Mouse (Mus musculus): ENCODE results near the gene Hoxb2.

The Hoxb2 gene

DNA sequence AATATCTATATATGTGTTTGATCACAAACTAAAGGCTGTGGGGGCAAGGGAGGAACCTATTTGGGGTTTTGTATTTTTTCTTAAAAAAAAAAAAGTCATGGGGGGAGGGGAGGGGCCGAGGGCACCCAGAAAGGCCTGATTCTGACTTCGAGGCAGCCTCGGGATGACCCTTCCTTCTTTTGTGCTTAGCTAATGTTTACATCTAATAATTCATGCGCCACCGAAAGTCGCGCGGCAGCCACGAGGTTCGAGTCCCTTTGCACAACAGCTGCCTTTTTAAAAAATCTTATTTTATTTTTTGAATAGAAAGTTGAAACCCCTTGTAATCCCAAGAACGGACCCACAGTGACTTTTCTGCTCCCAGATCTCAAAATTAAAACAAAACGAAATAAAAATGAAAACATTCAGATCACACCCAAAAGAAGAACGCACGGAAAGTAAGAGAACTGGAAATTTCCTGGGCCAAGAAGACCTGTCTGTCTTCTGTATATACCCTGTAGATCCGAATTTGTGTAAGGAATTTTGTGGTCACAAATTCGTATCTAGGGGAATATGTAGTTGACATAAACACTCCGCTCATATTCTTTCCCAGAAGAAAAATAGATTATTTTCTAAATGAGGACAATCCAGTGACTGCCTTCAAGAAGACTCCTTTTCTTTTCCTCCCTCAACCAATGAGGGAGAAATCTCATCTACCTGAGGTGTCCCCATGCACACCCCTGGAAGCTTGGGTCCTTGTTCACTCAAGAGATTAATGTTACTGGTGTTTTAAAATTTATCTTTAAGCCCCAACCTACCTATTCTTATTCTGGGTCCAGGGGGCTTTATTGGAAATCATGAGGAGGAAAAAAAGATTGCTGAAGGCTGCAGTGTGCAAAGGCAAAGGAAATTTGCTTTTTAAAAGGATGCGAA is 33.4 kb upstream of the Hoxb2 start:
- no peak for DNase-seq (ENCODE audit: extremely low read depth, low read depth)

DNA sequence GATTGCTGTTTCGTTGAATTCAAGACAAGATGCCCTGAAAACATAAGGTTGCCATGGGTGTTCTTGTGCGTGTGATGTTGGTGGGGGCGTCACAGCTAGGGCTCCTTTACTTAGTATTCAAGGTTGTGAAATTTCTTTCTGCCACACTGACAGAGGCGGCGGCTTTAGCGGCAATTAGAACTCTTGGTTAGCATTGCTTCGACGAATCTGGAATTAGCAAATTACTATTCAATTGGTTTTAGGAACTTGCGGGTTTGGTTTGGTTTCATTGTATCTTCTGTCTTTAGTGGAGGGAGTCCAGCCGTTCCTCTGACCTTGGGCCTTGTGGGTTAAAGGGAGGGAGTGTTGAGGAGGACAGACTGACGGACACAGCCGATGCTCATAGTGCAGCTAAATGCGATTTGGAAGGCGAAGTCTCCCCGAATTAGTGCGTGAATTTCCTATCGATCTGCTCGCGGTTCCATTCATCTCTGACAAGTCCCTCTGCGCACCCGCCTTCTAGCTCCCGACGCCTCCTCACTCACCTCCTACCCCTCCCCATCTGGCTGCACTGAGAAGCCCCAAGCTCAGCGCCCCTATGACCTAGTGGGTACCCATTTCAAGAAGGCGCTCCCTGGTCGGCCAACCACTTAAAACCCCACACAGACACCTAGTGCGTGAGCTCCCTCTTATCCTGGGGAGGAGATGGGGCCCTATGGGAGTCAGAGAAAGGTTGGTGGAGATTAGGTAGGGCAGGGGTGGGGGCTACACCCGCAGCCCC is 32.5 kb upstream of the Hoxb2 start, which contains the start of gene Hoxb4:
Gene Hoxb4 (plus strand): TSS at position 660 of the 760 bp plus-strand sequence.
- no peak for DNase-seq (ENCODE audit: extremely low read depth, low read depth)

- DNase-seq (ENCODE audit: extremely low read depth, low read depth): no peak
Observed at GRCm38 (mm10) chr11:96318368-96319070, 31.8 kb upstream of the Hoxb2 start.

GRCm38 (mm10) chr11:96319071-96319902 is 31.0 kb upstream of the Hoxb2 start:
- DNase-seq (ENCODE audit: extremely low read depth, low read depth): no peak

GRCm38 (mm10) chr11:96319910-96320309 is 30.4 kb upstream of the Hoxb2 start:
- no peak for DNase-seq (ENCODE audit: extremely low read depth, low read depth)

- DNase-seq (ENCODE audit: extremely low read depth, low read depth): no peak
Observed at GRCm38 (mm10) chr11:96320688-96321087, 29.6 kb upstream of the Hoxb2 start.

- DNase-seq (ENCODE audit: extremely low read depth, low read depth): no peak
Observed at GRCm38 (mm10) chr11:96321846-96322245, 28.5 kb upstream of the Hoxb2 start.

DNA sequence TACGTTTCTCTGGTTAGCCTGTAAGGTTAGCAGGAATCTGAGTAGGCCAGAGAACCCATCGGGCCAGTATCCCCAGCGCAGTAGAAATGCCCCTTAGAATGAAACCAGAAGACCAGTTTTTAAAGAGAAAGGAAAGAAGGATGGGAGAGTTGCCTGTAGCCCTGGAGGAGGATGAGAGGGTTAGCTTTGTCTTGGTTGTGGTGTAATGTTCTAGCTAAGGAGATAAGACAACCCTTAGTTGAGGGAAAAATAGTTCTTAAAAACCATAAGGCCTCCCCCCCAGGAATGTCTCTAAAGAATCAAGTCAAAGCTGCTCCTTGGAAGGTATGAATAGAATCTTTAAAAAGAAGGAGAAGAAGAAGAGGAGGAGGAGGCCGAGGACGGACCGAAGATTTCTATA is 27.6 kb upstream of the Hoxb2 start:
- no peak for DNase-seq (ENCODE audit: extremely low read depth, low read depth)

DNA sequence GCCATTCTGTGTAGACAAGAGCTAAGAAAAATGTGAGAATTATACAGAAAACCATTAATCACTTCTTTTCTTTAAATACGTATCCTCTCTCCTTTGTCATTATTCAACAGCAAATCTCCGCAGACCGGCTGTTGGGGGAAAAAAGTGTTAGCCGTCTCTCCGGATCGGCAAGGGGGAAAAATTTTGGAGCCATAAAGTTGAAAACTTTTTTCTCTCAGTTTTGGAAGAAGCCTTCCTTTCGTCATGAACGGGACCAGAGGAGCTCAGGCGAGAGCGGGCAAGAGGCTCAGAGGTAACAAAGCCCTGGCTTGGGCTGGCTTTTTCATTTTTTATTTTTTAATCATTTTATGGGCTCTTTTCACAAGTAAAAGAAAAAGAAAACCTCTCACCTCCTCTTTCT is 27.2 kb upstream of the Hoxb2 start, which contains the start of gene Hoxb3:
Gene Hoxb3 (plus strand): TSS at position 173 of the 400 bp plus-strand sequence.
- DNase-seq (ENCODE audit: extremely low read depth, low read depth): no peak

DNA sequence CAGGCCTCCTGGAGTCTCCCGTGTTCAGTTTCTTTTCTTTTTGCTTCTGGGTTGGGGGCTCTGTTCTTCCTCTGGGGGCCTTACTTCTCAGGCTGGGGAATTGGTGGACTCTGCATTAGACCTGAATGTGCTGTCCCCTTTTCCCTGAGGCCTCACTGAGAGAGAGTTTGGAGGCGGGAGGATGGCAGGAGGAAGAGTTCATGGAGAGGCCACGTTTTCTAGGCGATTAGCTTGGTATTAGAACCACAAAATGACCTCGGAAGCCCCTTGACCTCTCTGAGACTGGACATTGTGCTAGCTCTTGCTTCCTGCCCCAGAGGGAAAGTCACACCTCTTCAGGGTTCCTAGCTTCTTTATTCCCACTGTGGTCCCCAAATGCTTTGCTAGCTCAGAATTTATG is 26.2 kb upstream of the Hoxb2 start:
- no peak for DNase-seq (ENCODE audit: extremely low read depth, low read depth)

- no peak for DNase-seq (ENCODE audit: extremely low read depth, low read depth)
Observed at GRCm38 (mm10) chr11:96324965-96325364, 25.4 kb upstream of the Hoxb2 start.

DNA sequence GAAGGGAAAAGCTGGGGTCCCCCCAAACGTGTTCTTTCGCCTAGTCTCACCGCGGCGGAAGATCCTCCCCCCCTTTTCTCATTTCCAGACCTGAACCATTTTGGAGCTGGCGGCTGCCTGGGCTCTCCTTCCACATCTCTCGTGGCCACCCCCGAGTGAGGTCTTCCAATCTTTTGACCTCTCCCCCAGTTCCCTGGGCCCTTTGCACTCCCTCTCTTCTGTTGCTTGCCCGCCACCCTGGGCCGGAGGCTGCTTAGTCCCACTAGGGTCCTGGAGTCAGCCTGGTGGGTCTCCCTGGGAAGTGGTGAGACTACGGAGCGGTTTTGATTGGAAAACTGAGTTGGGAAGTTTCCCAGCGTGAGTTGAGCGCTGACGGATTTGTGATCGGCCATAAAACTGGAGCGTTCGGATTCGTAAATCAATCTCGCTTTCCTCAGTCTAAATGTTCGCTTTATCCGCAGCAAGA is 24.5 kb upstream of the Hoxb2 start:
- DNase-seq (ENCODE audit: extremely low read depth, low read depth): no peak

GRCm38 (mm10) chr11:96326705-96327104 is 23.6 kb upstream of the Hoxb2 start:
- DNase-seq (ENCODE audit: extremely low read depth, low read depth): no peak

DNA sequence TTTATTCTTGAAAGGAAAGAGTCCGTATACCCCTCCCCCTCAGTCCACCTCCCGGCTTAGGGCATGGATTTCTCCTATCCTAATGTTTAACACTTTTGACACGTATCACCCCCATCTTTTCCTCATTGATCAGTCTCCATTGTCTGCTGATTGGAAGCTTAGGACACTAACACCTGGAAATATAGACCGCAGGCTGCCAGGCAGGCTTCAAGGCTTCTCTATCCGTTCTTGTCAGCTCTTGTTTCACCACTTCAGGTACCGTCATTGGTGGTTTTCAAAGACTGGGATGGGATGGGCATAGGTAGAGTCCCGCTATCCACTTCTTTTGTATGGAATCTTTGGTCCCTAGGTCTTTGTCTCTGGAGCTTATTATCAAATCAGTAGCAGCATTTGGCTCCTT is 23.2 kb upstream of the Hoxb2 start:
- no peak for DNase-seq (ENCODE audit: extremely low read depth, low read depth)

GRCm38 (mm10) chr11:96327750-96328149 is 22.6 kb upstream of the Hoxb2 start:
- DNase-seq (ENCODE audit: extremely low read depth, low read depth): no peak

DNA sequence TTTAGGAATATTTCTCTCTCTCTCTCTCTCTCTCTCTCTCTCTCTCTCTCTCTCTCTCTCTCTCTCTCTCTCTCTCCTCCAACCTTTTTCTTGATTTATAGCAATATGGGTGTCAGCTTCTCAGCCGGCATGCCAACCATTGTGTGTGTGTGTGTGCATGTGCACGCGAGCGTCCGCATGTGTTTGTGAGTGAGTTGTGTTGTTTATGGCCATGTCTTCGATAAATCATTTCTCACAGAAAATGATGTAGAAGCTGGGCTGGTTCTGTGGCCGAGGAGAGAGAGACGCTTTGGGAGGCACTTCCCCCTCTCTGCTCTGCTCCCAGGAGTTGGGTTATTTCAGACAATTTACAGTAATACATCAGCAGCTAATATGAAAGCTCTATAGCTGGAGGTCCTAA is 21.7 kb upstream of the Hoxb2 start:
- DNase-seq (ENCODE audit: extremely low read depth, low read depth): no peak

- no peak for DNase-seq (ENCODE audit: extremely low read depth, low read depth)
Observed at GRCm38 (mm10) chr11:96332105-96332504, 18.2 kb upstream of the Hoxb2 start.

- DNase-seq (ENCODE audit: extremely low read depth, low read depth): no peak
Observed at GRCm38 (mm10) chr11:96332618-96333032, 17.7 kb upstream of the Hoxb2 start.

GRCm38 (mm10) chr11:96333241-96334001 is 16.9 kb upstream of the Hoxb2 start:
- DNase-seq (ENCODE audit: extremely low read depth, low read depth): no peak

DNA sequence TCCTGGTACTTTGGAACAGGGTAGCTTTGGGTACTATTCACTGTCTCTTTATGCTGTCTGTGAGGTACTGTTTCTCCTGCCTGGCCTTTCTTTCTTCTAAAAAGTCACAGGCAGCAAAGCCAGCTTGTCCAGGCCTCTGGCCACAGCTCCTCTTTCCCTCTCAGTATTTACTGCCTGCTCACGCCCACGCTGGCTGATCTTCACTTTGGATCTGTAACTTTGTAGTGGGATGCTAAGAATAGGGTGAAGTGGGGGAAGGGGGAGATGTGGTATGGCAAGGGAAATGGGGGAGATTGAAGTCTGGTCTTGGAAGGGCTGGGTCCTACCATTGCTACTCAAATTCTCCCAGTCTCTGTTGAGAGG is 16.3 kb upstream of the Hoxb2 start:
- no peak for DNase-seq (ENCODE audit: extremely low read depth, low read depth)
